Mouse (Mus musculus) midbrain, embryonic 13.5 days (tissue): ENCODE data around the gene Prmt2. TPM values are rescaled to one million over a fixed set of nuclear protein-coding genes. Genes with fewer than 3 reads are reported as not detected.
A peak's percentile ranks its signal among the peaks of the same experiment; 100 is the strongest.

Source experiments
- microRNA counts: library from miRNA; unstranded; fragments of <30 nt; microRNA quantifications from one replicate; lab custom pipeline; 2016
- microRNA-seq: library from miRNA; unstranded; fragments of <30 nt; microRNA quantifications from one replicate; pipeline ENCODE4, GENCODE M21; 2016
- polyA plus RNA-seq: library from polyadenylated mRNA; unstranded; fragments of >200 nt; fragmentation: Nextera tagmentation; extraction: Ambion mirVana; gene quantifications from 2 replicates; pipeline ENCODE4 v1.2.1, GENCODE M21; 2015

Gene Prmt2
- polyA plus RNA-seq, 1 experiment from 2014 or later: 270 TPM

MicroRNAs within 50 kb of the gene (microRNA counts, 519-probe panel; counts per million panel counts)
- microRNA mmu-miR-678 (lab: Ali Mortazavi, UCI): 110 counts per million, percentile 56 among the panel's probes with 10 or more counts

Small RNA genes within 50 kb of the gene (microRNA-seq; reads per million reads assigned to microRNA genes)
- not detected for gene Mir678

Other genes starting within 250 kb of the Prmt2 start
- 14.1 and 14.9 TPM in 2 replicates for gene Zfp280b, start 205.2 kb downstream of the Prmt2 start, polyA plus RNA-seq
- gene Slc5a4b, start 126.9 kb downstream of the Prmt2 start, polyA plus RNA-seq: not detected in 2 replicates
- gene Slc5a4a, start 90.4 kb downstream of the Prmt2 start, polyA plus RNA-seq: 0.09 and 0.13 TPM in 2 replicates
- gene S100b, start 16.0 kb upstream of the Prmt2 start, polyA plus RNA-seq: 0.18 and 0.31 TPM in 2 replicates
- 14.4 and 14.6 TPM in 2 replicates for gene Dip2a, start 107.4 kb upstream of the Prmt2 start, polyA plus RNA-seq
- gene AC141477.1, start 202.6 kb upstream of the Prmt2 start, polyA plus RNA-seq: not detected in 2 replicates
- 9.7 and 11.4 TPM in 2 replicates for gene Pcnt, start 204.9 kb upstream of the Prmt2 start, polyA plus RNA-seq
- gene 2610028H24Rik, start 211.2 kb upstream of the Prmt2 start, polyA plus RNA-seq: not detected in 2 replicates
- gene Mcm3ap, start 231.1 kb upstream of the Prmt2 start, polyA plus RNA-seq: 75.1 and 75.6 TPM in 2 replicates
- gene Ybey, start 231.2 kb upstream of the Prmt2 start, polyA plus RNA-seq: 7.8 and 8.1 TPM in 2 replicates